Mouse (Mus musculus): ENCODE measurements around the gene Nup43.

DNA sequence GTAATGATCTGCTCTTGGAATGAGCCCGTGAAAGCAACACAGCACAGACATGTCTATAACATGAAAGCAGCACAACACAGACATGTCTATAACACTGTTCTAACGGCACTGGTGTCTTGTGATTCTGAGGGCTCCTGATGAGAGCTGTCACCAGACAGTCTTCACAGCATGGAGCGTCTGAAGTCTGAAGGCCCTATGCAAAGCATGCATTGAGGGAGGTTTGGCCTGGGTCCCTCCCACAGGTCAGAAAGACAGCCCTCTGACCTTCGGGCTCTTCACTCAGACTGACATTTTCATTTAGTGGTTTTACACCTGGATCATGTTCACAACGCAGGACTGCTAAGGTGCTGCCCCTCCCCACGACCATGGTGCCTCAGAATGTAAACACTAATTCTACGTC, 47.8 kb downstream of the Nup43 start:
- TF ChIP-seq FLI1 (IDR thresholded peaks at IDR 0.05; ENCODE audit: low read length) (no peak), GATA1 (IDR thresholded peaks at IDR 0.05; ENCODE audit: borderline replicate concordance, low read length) (no peak)
